Mouse (Mus musculus): ENCODE measurements at regions not wholly inside any gene's neighbourhood (a gene's known extent, or its start where the extent isn't known, plus 50 kb on each side); places are given as distances from the start of the nearest gene placed in this dataset.

DNA sequence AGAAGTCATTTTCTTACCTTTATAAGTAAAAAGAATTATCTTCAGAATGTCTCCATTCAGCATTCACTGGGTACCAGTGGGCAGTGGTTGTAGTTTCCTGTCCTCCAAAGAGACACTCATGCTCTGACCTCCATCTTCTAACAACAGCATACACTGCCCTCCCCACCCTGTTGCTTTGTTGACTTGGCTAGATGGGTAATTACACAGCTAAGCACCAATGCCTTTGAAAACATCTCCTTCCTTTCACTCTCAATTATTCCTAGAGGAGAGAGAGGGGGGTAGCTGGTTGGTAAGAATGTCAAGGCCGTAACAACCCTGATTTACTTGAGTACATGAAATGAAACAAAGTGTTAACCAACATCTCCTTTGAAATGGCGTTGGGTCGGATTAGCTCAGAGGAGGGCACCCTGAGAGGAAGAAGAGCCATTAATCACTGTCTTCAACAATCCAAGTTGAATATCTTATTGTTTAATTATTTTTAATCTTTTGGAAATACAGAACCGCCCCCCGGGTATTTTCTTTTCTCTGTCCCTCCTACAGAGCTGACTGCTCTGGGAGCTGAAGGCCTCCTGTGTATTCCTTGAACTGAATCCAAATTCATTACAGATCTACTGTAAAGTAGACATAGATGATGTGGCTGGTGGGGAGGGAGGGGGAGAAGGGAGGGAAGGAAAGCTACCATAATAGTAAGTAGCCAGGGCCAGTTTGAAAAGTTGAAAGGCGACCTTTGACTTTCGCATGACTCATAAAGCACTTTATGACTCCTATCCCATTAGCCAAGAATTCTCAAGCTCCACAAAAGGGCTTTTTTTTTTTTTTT is 302.9 kb downstream of the Pik3r1 start:
- no peak for TF ChIP-seq NELFE (IDR thresholded peaks at IDR 0.05; ENCODE audit: low read depth, low read length)
- TF ChIP-seq EP300 (IDR thresholded peaks at IDR 0.05; ENCODE audit: low read length): no peak
- no peak for TF ChIP-seq ZNF384 (IDR thresholded peaks at IDR 0.05; ENCODE audit: low read depth, low read length)
- TF ChIP-seq ETS1 (conservative IDR thresholded peaks at IDR 0.05; ENCODE audit: low read depth, low read length): no peak
- TF ChIP-seq E2F4 (IDR thresholded peaks at IDR 0.05; ENCODE audit: insufficient replicate concordance, low read depth, low read length): no peak
- no peak for TF ChIP-seq IRF4 (IDR thresholded peaks at IDR 0.05; ENCODE audit: low read depth, low read length)
- TF ChIP-seq CTCF (conservative IDR thresholded peaks at IDR 0.05 in 1 of 2, IDR thresholded peaks at IDR 0.05 in 1 of 2; ENCODE audit: low read depth in 2 of 2, low read length in 2 of 2): no peak
- no peak for TF ChIP-seq KAT2A (IDR thresholded peaks at IDR 0.05; ENCODE audit: insufficient replicate concordance, low read length)
- no peak for TF ChIP-seq POLR2A (IDR thresholded peaks at IDR 0.05; ENCODE audit: low read depth, low read length)

Data from CH12.LX (cell line).